Mouse (Mus musculus): ENCODE data around the gene Dnajc13.

The Dnajc13 gene

DNA sequence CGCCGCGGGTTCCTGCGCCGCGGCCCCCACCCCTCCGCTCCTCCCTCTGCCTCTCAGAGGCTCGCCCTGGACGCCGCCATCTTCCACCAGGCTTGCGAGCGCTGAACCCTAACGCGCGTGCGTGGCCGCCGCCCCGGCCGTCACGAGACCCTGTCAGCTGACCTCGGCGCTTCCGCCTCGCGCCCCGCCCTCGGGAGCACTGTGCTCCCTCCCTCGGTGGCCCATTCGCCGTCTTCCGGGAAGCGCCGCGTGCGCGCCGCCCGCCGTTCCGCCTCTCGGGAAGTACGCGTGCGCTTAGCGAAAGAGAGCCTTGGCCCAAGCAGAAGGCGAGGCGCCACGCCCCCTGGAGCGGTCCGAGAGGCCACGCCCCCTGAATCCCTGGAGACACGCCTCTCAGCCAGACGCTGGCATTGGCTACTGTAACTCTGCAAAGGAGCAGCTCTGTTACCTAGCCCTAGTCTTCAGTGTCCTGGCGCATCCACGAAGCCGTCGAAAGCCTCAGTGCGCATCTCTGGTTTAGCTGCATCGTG lies at the start of gene Dnajc13:
Dnajc13 (minus strand) TSS at position 108 of the 530 bp plus-strand sequence.
- DNase-seq (ENCODE audit: extremely low spot score, low read depth, low spot score), result peak; percentile 88

DNA sequence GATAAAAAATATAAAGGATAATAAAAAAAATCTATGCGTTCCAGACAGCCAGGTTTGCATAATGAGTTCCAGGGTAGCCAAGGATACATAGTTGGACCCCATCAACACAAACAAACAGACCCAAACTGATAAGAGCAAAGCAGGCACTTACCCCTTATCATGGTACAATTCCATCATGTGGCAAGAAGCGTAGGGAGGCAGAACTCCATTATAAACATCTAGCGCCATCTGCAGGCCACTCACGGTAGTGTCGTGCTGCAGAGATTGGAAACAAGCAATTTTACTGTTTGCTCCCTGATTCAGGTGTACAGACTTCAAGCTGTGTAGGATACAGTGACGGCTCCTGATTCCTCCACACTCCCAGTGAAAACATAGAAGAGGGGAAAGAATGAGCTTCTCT lies 44.0 kb upstream of the Dnajc13 start:
- DNase-seq (ENCODE audit: extremely low spot score, low read depth, low spot score), result peak; percentile 54

DNA sequence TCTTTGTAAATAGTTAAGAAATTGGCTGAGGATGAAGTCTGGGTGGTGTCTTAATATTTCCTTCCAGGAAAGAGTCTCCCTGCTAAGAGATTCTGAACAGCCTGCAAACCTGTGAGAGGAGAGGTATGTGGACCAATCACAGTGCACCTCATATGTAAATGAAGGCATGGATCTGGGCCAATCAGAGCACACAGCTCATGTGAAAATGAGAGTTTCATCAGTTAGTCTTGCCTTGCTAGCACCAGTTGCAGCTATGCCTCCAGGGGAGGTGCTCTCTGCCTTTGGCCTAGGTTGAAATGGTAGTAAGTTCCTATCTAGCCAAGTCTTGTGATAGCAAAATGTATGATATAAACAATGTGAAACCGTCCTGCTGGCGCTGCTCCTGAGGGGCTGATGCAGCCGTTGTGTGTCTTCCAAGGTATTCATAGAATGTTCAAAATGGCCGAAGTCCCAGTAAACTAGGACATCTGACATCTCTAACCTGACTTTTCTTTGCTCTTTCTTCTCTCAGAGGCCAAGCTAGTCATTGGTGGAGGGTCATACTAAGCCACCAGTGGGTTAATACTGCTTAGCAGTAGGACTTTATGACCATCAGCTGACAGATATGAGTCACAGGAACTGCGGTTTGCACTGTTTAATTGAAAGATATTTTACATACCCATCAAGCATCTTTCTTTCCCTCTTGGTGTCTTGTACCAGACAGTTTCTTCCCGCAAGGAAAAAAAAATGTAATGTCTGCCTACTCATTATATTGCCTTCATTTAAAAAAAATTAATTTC lies 42.8 kb upstream of the Dnajc13 start:
- DNase-seq (ENCODE audit: extremely low spot score, low read depth, low spot score), result no peak

DNA sequence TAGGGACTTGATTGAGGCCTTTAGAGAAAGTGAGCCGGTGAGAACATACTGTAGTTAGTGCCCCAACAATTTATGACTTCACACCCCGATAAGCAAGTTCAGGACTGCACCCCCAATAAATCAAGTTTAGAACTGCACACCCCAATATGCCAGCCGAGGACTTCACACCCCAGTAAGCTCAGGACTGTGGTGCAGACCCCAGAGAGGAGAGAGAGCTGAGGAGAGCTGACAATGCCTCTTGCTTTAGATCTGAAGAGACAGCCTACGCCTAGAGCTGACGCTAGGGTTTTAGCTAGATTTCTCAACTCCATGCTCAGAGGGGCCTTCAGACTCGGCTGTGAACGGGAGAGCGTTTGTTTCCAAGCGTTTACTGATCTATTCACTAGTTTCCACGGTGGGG lies 42.1 kb upstream of the Dnajc13 start:
- DNase-seq (ENCODE audit: extremely low spot score, low read depth, low spot score), result no peak

DNA sequence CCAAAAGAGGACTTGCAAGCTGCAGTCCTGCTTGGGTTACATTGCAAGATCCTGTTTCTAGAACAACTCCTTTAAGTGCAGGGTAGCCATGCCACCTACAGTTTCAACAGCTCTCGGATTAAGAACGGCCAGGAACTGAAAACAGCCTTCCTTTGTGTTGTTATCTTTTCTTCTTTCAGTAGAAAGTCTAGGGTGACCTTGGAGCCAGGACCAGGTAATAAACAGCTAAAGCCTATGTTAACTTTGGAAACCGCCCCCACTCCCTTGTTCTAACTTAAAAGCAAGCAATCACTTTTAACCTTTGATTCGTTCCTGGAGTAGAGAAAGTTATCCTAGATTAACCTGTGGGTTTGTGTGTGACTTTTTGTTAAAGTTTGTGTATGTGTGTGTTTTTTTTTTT lies 41.6 kb upstream of the Dnajc13 start:
- no peak for DNase-seq (ENCODE audit: extremely low spot score, low read depth, low spot score)

DNA sequence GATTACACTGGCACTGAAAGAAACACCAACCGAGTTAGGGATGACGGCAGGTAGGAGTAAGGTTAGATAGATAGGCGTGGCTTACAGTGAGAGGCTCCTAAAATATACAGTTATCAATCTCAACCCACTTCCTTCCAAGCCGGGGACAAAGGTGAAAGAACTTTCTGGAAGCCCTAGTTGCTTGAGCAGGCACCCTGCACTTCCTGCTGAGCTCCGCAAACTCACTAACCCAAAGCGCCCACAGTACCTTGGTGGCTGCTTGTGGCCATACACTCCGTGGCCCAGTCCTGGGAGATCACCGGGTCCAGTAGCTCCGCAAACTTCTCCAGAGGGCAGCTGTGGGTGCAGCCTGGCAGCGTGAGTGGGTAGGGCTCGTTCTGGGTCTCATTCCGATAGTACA lies 37.8 kb upstream of the Dnajc13 start:
- DNase-seq (ENCODE audit: extremely low spot score, low read depth, low spot score), result no peak

DNA sequence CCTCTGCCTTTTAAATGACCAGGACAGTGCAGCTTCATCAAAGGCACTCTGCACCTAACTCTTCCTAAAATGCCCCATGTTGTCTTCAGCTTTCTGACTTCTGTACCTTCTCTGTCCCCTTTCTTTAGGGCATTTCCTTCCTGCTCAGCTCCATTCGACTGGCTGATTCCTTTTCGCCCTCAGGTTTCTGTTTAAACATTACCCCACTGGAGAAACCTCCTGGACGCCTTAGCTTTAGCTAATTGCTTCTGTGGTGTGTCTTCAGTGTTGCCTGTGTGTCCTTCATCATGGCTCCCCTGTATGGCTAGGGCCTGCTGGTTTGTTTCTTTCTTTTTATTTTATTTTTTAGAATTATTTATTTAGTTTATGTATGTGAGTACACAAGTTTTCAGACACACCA lies 34.3 kb upstream of the Dnajc13 start:
- DNase-seq (ENCODE audit: extremely low spot score, low read depth, low spot score), result no peak

DNA sequence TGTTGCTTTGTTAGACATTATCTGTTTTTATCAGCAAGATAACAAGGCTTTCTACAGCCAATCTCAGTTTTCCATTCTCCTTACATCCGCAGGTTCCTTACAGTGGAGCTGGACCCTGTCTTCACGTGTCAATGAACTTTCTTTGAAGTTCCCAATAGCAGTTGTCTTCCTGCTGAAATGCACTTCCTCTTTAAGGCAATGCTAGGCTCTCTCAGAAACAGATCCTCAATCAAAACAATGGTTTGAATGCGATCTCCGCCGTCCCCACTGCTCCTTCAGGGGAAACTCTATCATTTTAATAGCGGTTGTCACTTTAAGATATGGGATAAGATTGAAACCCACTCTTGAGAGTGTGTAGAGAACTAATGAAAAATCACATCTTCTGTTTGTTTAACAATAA lies 22.2 kb upstream of the Dnajc13 start:
- DNase-seq (ENCODE audit: extremely low spot score, low read depth, low spot score), result no peak

DNA sequence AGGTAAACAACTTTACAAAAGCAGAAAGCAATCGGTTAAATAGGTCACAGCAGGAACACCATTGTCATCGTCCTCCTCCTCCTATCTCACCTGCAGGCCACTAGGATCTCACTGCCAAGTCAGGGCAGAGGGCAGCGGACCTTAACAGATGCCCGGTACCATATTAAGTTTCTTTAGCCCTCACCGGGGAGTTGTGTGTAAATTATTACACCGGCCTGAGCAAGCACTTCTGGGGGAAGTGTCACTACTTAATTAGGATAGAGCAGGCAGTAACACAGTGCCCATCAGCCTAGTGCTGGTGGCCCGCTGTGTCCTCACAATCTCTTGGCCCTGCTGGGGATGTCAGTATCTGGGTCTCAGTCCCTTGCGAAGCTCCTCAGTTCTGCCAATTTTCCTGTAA lies 19.8 kb upstream of the Dnajc13 start:
- no peak for DNase-seq (ENCODE audit: extremely low spot score, low read depth, low spot score)

DNA sequence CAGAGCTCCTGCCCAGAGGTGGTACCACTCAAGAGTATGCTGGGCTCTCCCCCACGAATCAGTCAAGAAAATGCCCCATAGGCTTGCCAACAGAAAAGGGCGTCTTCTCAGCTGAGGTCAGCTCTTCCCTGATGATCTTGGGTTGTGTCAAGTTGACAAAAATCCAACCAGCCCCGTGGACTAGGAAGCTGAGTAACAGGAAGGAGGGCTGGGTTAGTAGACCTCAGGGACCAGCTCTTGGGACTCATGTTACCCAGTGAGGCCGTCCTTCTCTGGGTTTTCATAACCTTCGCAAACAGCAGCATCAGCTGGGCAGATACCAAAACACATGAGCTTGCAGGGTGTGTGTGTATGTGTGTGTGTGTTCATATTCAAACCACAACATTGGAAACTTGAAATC lies 19.0 kb upstream of the Dnajc13 start:
- DNase-seq (ENCODE audit: extremely low spot score, low read depth, low spot score), result no peak

DNA sequence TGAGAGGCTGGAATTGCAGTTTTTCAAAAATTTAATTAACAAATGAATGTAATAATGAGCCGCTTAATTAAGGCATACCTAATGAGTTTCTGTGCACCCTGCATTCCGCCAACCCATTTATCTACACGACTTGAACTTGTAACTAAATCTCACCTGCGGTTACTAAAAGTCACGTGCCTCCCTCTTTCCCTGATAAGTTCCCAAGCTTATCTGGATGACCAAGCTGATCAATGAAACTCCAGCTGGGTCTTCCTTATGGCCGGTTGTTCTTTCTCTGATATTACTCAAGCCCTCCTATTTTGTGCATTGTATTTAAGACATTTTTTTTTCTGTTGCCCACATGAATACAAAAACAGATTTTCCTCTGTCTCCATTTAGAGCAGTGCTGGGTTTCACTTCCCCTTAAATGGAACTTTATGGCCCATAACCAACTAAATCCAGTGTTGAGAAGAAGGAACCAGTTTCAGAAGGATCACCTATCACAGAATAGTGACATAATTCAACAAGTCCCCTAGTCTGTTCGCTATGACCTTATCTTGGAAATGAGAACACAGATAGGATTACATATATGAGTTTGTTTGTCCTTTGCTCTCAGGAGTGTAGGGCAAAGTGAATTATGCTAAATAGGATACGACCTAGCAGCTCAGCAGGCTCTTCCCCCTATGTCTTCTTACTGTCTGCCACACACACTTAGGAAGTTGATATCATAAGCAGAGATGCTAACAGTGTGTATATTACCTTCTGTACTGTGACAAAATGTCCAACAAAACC lies 18.2 kb upstream of the Dnajc13 start:
- DNase-seq (ENCODE audit: extremely low spot score, low read depth, low spot score), result no peak

DNA sequence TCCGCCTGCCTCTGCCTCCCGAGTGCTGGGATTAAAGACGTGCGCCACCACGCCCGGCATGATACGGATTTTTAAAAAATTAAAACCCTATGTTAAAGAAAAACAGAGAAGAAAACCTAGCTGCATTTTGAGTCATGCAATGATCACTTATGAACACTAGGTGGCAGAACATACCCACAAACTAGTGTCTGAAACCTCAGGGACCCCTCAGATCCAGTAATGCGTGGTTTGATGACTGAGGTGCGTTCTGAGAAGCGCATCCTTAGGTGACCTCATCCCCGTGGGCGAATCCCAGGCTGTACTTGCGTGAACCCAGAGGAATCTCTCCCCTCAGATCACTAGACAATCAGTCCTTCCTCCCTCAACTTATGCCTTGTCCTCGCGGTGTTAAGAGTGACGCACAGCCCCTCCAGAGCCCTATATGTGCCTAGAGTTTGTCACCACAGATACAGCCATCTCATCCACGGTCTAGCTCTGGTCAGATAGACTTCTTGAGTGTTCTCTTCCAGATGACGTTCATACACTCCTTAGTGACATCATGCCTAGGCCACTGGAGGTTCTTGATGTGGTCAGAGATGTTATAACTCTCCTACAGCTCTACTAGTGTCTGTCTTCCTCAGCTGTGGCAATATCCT lies 14.9 kb upstream of the Dnajc13 start:
- peak; percentile 47 for DNase-seq (ENCODE audit: extremely low spot score, low read depth, low spot score)

DNA sequence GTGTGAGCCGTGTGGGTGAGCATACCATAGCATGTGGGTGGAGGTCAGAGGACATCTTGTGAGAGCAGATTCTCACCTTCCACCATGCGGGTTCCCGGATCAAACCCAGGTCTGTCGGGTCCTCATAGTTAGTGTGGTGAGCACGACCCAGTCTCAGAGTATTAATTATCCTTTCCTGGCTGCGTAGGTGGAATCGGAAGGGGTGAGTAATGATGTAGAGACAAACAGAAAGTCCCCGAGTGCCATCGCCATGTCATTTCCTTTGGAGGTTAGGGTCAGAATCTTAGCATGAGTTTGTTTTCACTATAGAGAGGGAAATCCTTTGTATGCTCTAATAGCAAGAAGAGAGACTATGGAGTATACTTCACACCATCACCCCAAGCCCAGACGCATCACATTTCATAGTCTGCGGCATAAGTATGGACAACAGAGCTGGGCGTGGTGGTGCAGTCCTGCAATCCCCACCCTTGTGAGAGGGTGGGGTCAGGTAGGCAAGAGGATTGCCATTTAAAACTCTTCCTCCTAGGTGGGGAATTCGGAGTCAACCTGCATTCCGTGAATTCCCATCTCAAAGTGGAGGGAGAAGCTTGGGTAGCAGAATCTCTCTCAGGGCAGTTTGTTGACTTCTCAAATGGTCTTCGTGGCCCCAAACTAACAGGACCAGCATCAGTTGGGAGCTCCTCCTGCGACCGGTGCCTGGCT lies 12.5 kb upstream of the Dnajc13 start:
- no peak for DNase-seq (ENCODE audit: extremely low spot score, low read depth, low spot score)

DNA sequence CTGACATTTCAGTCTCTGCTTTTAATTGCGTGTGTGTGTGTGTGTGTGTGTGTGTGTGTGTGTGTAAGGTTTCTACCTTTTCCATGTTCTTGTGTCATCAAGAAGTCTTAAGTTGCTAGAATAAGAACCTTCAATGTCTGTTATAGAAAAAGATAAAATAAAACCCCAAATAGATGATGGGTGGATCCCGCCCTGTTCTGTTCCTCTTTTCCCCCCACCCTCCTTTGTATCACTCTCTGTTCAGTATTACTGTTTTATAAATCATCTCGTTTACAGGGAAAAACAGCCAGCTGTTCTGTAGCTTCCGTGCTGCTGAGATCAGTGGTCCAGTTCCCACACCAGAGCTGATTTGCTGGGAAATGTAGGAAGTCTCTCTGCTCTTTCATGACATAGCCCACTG lies 9.3 kb upstream of the Dnajc13 start:
- DNase-seq (ENCODE audit: extremely low spot score, low read depth, low spot score), result no peak

DNA sequence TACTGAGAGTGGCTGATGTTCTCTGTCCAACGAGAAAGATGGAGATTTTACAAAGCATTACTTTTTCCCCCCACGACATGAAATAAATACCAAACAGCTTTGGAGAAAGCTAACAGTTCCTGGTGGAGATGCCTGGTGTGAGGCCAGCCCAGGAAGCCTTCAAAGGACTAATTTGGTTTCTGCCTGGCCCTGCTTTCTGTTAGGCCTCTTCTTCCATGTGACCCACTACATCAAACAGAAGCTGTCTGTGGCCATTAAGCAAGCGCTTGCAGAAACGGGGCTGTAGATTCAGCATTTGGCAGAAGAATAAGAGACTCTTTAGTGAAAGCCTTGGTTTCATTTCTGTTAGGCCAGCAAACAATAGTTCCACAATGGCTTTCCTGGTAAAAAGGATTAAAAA lies 8.9 kb upstream of the Dnajc13 start:
- DNase-seq (ENCODE audit: extremely low spot score, low read depth, low spot score), result no peak

DNA sequence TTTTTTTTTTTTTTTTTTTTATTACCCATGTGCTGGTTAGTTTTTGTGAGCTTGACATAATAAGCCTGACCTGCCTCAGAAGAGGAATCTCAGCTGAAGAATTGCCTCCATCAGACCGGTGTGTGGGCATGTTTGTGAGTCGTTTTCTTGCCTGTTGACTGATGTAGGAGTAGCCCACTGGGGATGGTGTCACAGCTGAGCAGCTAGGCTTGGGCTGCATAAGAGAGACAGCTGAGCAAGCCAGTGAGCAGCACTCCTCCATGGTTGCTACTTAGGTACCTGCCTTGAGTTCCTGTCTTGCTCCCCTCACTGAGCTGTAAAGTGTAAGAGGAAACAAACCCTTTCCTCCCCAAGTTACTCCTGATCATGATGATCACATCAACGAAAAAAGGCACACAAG lies 7.2 kb upstream of the Dnajc13 start:
- DNase-seq (ENCODE audit: extremely low spot score, low read depth, low spot score), result no peak

DNA sequence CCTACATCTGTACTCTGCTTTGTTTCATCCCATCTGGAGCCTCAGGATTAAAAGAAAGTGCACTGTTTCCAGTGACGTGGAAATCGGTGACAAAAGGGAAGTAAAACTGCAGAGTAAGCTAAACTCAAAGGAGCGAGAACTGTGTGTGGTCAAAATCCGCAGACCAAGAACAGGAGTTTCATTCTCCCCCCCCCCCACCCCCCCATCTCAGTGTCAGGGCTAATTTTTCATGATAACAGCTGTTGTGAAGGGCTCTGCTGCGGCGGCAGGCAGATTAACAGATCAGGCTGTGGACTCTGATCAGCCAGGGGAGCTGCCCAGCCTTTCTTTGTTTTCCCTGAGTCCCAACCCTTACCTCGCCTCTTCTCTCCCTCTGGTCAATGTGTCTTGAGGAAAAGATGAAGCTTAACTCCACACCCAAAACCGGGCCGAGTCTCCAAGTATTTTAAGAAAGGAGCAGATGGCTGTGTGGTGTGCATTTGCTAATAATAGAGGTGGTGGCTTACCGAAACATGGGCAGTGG lies 6.7 kb upstream of the Dnajc13 start:
- no peak for DNase-seq (ENCODE audit: extremely low spot score, low read depth, low spot score)

DNA sequence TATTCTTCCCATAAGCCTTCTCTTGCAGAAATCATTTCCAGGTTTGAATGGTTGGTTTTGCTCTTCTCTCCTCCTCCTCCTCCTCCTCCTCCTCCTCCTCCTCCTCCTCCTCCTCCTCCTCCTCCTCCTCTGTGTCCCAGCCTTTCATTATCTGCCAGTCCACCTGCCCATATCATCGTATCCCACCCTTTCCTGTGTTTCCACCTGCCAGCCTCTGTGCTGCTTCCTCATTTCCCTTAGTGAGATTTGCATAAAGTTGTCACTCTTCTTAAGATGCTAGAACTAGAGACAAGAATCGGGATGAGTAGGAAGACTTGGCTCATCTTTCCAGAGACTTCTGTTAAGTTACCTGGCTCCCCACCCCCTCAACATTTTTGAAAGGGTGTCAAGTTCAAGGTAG lies 1.8 kb upstream of the Dnajc13 start:
- no peak for DNase-seq (ENCODE audit: extremely low spot score, low read depth, low spot score)

DNA sequence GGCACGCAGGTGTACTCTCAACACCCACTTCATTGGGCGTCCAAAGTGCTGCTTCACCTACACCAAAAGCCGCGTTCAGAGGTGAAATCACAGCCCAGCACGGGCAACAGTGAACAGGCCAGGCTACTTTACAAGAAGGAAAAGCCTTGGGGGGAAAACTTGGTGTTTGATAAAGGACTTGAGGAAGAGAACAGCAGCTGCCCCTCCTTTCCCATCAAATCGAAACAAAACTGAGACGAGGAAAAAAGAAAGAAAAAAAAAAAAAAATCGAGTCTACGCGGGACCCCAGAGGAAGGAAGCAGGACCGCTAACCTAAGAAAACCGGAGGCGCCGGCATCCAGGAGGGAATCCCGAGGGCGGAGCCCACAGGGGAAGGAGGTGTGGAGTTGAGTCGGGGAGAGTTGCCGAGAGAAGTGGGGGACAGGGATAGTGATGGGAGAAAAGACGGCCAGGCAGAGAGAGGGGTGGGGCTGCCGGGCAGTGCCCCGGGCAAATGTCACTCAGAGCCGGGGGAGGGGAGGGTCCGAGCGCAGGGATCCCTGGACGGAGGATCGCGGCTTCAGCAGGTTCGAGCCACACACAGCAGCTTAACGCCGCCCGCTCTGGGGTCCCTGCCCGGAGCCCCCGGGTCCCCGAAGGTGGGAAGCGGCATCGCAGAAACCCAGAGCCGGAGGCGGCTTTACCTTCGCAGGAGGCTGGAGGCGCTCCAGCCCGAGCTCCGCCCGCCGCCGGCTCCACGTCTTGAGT lies 541 bp downstream of the Dnajc13 start:
- no peak for DNase-seq (ENCODE audit: extremely low spot score, low read depth, low spot score)

DNA sequence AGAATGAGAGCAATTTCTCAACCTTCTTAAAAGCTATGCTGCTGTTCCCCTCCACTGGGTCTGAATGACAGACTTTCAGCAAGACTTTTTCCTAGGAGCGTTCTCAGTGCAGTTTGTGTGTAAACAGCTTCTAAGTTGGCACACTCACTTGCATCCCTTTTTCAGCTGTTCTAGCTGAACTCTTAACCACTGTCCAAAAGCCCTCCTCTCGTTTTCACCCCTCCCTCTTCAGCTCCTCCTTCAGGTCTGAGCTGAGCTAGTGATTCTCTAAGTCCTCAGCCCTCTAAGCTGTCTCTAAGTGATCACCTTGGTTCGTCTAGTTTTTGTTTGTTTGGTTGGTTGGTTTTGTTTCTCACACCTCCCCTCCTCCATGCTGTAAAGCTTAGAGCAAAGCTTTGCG lies 2.4 kb downstream of the Dnajc13 start:
- no peak for DNase-seq (ENCODE audit: extremely low spot score, low read depth, low spot score)
